Mouse (Mus musculus) spleen, postnatal 4 days (tissue): ENCODE data around the gene Pias4.
A peak's percentile ranks its signal among the peaks of the same experiment; 100 is the strongest.
"Not testable (repeated sequence)": the region's sequence is repeated elsewhere in the genome, so short reads cannot be mapped to it uniquely, and the experiment has no call there.

Experiments used
- DNase-seq, 2 experiments: peaks; one replicate each; pipeline ENCODE4 v3.0.0; 2022; ENCODE audit warnings: low spot score in 2 of 2

Pias4 gene

GRCm38 (mm10) chr10:81169411-81169900 lies 1.7 kb upstream of the Pias4 start:
- not testable (repeated sequence) for DNase-seq

- DNase-seq: peak; percentile 88 to 92
Measured at GRCm38 (mm10) chr10:81168521-81169244, 960 bp upstream of the Pias4 start.

DNA sequence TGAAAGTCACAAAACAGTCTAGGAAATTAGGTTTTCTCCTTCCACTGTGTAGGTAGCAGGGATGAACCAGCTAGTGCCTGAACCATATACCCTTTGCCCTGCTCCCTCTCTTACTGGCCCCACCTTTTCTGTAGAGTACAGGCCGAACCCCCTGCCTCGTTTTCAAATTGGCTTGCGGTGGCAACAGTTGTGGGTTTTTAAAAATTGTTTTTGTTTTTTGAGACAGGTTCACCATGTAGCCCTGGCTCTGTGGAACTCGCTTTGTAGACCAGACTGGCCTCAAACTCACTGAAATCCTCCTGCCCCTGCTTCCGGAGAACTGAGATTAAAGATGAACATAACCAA lies 336 bp upstream of the Pias4 start:
- no peak for DNase-seq

GRCm38 (mm10) chr10:81165118-81165517 lies 2.6 kb downstream of the Pias4 start:
- no peak for DNase-seq

GRCm38 (mm10) chr10:81162318-81162652 lies 5.4 kb downstream of the Pias4 start:
- peak in 1 of 2 experiments; percentile 59 for DNase-seq

DNA sequence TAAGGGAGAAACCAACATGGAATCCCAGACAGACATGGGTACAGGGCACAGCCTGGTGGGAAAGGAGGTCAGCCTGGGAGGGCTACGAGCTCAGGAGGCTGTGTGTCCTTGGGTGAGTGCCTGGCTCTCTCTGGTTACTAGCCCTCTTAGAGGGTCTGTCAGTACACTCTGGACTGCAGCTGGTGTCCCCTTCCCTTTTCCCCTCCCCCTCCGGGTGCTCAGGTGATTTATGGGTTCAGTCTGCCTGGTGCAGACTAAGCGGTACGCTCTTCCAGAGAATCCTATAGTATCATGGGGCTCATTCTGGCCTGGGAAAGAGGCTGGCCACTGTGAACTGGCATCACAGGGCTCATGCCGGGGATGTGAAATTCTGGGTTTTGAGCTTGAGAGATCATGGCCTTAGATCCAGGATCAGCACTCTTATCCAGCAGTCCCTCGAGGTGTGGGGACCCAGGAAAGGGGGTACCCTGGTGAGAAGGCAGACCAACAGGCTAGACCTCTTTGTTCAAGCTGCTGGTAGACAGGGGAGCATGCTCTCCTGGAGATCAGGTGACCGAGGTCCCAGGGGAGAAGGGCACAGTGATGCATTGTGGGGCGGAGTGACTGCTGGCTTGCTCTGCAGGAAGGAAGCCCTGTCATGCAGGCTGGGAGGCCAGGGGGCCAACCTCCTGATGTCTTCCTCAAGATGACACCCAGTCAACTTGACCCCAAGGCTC lies 6.0 kb downstream of the Pias4 start:
- DNase-seq: peak; percentile 78 to 86

DNA sequence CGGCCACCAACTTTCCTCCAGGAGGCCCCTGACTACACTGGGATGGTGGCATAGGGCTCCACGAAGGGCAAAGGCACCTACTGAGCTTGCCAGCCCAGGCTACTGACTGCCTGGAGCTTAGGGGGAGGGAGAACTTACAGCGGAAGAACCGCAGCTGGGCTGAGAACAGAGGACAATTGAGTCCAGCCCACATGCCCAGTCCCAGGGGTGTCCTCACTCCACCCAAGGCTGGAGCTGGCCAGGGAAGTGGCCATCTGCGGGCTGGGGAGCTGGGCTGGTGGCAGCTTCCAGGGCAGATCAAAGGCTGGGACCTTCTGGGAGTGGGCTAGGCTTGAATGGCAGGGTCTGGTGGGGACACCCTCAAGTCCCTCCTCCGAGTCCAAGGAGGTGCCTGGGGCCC lies 13.0 kb downstream of the Pias4 start:
- no peak for DNase-seq

DNA sequence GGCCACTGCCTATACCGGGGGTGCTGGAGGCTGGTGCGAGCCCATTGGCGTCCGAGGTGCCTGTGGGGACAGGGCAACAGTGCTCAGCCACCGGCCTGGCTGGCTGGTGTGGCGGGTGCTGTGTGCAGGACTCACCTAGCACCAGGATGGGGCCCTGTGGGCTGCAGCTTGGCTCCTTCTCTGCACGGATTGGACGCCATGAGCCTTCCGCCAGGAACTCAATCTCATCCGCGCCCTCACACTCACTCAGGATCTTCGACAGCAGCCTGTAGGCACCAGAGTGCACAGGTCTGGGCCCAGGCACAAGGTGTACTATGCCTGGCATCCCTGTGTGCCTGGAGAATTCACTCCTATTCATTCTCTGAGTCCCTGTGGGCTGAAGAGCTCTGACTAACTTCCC lies 13.4 kb downstream of the Pias4 start:
- DNase-seq: no peak

DNA sequence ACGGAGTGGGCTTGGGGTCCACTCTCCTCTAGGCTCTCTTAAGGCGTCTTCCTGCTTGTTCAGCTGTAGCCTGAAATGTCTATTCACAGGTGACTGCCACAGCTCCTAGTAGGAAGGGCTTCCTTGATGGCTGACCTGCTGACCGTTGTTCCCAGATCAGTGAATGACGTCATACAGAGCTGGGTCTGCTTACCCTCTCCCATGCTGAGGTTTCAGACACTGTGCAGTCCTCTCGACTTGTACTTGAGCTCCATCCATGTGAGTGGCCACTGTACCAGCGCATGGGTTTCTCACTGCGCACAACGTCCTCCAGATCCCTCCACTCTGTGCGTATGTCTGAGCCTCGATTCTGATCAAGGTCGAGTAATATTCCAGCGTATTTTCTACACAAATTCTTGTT lies 15.1 kb downstream of the Pias4 start:
- DNase-seq: no peak

- DNase-seq: no peak
Measured at GRCm38 (mm10) chr10:81151261-81151660, 16.5 kb downstream of the Pias4 start.

- no peak for DNase-seq
Measured at GRCm38 (mm10) chr10:81146296-81146695, 21.4 kb downstream of the Pias4 start.

GRCm38 (mm10) chr10:81145778-81146177 lies 21.9 kb downstream of the Pias4 start:
- DNase-seq: no peak

DNA sequence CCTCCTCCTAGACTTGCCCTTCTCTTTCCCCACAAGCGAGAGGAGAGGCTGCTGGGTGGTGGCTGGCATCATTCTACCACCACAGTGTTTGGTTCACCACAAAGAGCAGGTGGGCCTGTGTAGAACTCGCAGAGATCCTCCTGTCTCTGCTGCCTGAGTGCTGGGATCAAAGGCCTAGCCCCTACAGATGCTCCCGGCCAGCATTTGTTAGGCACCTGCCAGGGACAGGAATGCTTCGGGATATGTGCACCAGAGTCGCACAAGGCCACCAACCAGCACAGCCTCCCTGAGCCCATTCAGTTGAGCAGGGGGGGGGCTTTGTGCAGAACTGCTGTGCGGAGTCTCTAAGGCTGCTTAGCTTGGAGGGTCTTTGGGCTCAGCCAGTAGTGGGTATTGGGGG lies 22.4 kb downstream of the Pias4 start:
- DNase-seq: no peak

DNA sequence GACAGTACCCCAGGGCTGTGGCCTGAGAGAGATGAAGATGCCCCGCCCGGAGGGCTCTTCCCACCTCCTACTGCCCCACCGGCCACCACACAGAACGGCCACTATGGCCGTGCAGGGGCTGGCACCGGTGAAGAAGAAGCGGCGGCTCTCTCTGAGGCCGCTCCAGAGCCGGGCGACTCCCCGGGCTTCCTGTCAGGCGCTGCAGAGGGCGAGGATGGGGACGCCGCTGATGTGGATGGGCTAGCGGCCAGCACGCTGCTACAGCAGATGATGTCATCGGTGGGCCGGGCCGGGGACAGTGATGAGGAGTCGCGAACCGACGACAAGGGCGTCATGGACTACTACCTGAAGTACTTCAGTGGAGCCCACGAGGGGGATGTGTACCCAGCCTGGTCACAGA lies 23.1 kb downstream of the Pias4 start:
- DNase-seq: no peak

DNA sequence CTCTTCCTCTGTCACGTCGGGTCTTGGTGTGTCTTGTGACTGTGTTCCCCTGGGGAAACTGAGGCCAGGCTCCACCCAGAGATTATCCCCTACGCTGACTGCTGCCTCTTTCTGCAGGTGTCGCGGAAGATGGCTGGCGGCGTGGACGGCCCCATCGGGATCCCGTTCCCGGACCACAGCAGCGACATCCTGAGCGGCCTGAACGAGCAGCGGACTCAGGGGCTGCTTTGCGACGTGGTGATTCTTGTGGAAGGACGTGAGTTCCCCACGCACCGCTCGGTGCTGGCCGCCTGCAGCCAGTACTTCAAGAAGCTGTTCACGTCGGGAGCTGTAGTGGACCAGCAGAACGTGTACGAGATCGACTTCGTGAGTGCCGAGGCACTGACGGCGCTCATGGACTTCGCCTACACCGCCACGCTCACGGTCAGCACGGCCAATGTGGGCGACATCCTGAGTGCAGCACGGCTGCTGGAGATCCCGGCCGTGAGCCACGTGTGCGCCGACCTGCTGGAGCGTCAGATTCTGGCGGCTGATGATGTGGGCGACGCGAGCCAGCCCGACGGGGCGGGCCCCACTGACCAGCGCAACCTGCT lies 23.8 kb downstream of the Pias4 start:
- no peak for DNase-seq

DNA sequence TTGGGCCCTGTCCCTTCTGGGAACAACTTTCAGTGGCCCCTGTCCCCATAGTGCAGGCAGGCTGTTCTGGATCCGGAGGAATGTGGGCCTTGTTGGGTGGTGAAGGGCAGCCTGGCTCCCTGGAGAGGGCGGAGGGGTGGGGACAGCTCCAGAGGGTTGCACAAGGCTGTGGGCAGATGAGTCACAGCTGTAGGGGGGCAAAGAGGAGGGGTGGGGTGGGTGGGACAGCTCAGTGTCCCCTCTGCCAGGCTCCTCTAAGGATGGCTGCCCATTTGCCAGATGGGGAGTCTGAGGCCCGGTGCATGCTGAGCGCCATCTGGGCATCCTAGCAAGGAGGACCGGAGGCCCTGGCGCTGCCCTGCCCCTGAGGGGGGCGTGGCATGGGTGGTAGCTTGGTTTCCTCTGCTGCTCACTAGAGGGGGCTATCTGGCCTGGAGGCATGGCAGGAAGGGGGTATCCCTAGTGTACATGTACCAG lies 24.5 kb downstream of the Pias4 start:
- no peak for DNase-seq

DNA sequence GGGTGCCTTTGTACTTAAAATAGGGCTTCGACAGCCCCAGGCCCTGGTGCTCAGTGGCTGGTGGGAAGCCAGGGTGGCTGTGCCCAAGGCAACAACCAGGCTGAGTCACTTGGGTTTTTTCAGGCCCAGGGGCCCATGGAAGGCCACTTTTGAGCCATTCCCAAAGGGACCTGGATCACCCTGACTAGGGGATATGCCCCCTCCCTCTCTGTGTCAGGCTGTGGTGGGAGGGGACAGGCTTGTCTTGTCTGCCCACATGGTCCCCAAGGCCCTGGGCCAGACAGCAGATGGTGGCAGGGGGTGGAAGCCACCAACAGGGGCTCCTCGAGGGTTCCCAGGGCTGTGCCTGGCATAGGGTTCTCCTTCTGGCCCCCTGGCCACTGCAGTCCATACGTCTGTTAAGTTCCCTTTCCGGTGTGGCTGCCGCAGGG lies 25.2 kb downstream of the Pias4 start:
- no peak for DNase-seq

DNA sequence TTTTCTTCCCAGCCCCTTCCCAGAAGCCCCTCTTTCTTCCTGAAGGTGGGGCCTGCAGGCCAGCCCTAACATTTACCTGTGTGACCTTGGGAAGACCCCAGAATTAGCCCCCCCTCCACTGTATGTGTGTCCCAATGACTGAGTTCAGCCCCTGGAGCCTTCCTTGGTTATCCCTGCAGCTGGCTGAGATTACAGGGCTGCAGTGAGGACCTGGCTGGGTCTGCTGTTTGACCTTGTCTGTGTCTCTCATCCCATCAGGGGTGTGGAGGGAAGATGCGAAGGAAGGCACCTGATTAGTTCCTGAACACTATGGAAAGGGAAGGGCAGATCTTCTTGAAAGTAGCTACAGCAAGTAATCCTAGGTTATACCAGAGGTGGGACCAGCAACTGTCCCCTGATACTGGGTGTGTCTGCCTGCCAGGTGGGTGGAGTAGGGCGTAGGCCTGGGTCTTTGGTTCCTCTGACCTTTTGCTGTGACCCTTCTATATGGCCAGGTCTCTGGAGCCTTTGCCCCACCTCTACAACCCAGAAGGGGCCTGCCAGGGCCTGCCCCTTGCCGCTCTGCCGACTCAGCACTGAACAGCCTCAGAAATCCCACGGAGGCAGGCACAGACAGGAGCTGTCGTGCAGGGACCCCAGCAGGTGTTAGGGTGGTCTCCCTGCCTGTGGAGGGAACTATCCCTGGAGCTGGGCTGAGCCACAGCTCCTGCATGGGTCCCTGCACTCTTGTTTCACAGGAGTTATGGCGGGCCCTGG lies 26.1 kb downstream of the Pias4 start:
- no peak for DNase-seq

GRCm38 (mm10) chr10:81140717-81141454 lies 26.8 kb downstream of the Pias4 start:
- no peak for DNase-seq

GRCm38 (mm10) chr10:81140005-81140404 lies 27.7 kb downstream of the Pias4 start:
- no peak for DNase-seq

- no peak for DNase-seq
Measured at GRCm38 (mm10) chr10:81139529-81139846, 28.2 kb downstream of the Pias4 start.
